Mouse (Mus musculus): ENCODE data around the gene Platr17. TPM values are rescaled to one million over a fixed set of nuclear protein-coding genes. Genes with fewer than 3 reads are reported as not detected.
A peak's percentile ranks its signal among the peaks of the same experiment; 100 is the strongest.

Gene Platr17
- polyA plus RNA-seq, 1 experiment from 2014 or later: 0.91 TPM

- H3K4me1 ChIP-seq (replicated peaks): peaks cover 50% of the 10 kb centered on the region
- H3K27ac ChIP-seq: no peak overlapping the region
- ATAC-seq (ENCODE audit: low read depth): no peak
- H3K4me2 ChIP-seq: no peak overlapping the region
- WGBS (ENCODE audit: insufficient replicate concordance): 87% methylated on average over 15 of the region's 15 CpGs
- no peak for DNase-seq
- H3K4me3 ChIP-seq (replicated peaks): no peak overlapping the region
- no peaks in the 10 kb centered on the region for H3K9me3 ChIP-seq (replicated peaks)
- H3K9ac ChIP-seq: no peak overlapping the region
- H3K27me3 ChIP-seq: no peaks in the 10 kb centered on the region
- peaks cover 49% of the 10 kb centered on the region for H3K36me3 ChIP-seq
Observed at GRCm38 (mm10) chr17:33932970-33933369, 28.0 kb downstream of the Platr17 start.

- H3K36me3 ChIP-seq: peaks cover 60% of the 10 kb centered on the region
- H3K9me3 ChIP-seq (replicated peaks): no peaks in the 10 kb centered on the region
- H3K4me3 ChIP-seq (replicated peaks): no peak overlapping the region
- peaks cover 49% of the 10 kb centered on the region for H3K4me1 ChIP-seq (replicated peaks)
- 82% methylated on average over 21 of the region's 21 CpGs for WGBS (ENCODE audit: insufficient replicate concordance)
- no peak overlapping the region for H3K27ac ChIP-seq
- H3K27me3 ChIP-seq: no peaks in the 10 kb centered on the region
- DNase-seq (no peak), ATAC-seq (ENCODE audit: low read depth) (no peak)
- H3K9ac ChIP-seq: no peak overlapping the region
- H3K4me2 ChIP-seq: no peak overlapping the region
Observed at GRCm38 (mm10) chr17:33935422-33936055, 30.6 kb downstream of the Platr17 start.

GRCm38 (mm10) chr17:33936993-33937392 is 32.1 kb downstream of the Platr17 start:
- H3K27ac ChIP-seq: no peak overlapping the region
- H3K4me1 ChIP-seq (replicated peaks): peaks cover 46% of the 10 kb centered on the region
- 85% methylated on average over 15 of the region's 15 CpGs for WGBS (ENCODE audit: insufficient replicate concordance)
- no peaks in the 10 kb centered on the region for H3K27me3 ChIP-seq
- no peak overlapping the region for H3K4me2 ChIP-seq
- H3K9me3 ChIP-seq (replicated peaks): no peaks in the 10 kb centered on the region
- DNase-seq (no peak), ATAC-seq (ENCODE audit: low read depth) (no peak)
- H3K4me3 ChIP-seq (replicated peaks): no peak overlapping the region
- H3K36me3 ChIP-seq: peaks cover 61% of the 10 kb centered on the region
- no peak overlapping the region for H3K9ac ChIP-seq

GRCm38 (mm10) chr17:33938783-33939182 is 33.8 kb downstream of the Platr17 start:
- 67% methylated on average over 11 of the region's 11 CpGs for WGBS (ENCODE audit: insufficient replicate concordance)
- Histone ChIP-seq H3K27me3 (no peaks in the 10 kb centered on the region), H3K9ac (peak overlapping the region; percentile 86), H3K4me2 (peak overlapping the region; percentile 84), H3K27ac (peak overlapping the region; percentile 70; the same call in 1 of the 2 replicates), H3K9me3 (replicated peaks) (no peaks in the 10 kb centered on the region), H3K36me3 (peaks cover 61% of the 10 kb centered on the region), H3K4me3 (replicated peaks) (peak overlapping the region; percentile 79), H3K4me1 (replicated peaks) (peaks cover 38% of the 10 kb centered on the region)
- no peak for DNase-seq
- no peak for ATAC-seq (ENCODE audit: low read depth)

- no peaks in the 10 kb centered on the region for H3K27me3 ChIP-seq
- H3K4me1 ChIP-seq (replicated peaks): peaks cover 36% of the 10 kb centered on the region
- H3K4me2 ChIP-seq: peak within 1 kb of the TSS; percentile 84
- peak within 1 kb of the TSS; percentile 79 for H3K4me3 ChIP-seq (replicated peaks)
- H3K36me3 ChIP-seq: peaks cover 66% of the 10 kb centered on the region
- under 1% methylated on average over 36 of the region's 36 CpGs for WGBS (ENCODE audit: insufficient replicate concordance)
- peak within 1 kb of the TSS; percentile 70 for H3K27ac ChIP-seq
- peak within 1 kb of the TSS; percentile 86 for H3K9ac ChIP-seq
- no peaks in the 10 kb centered on the region for H3K9me3 ChIP-seq (replicated peaks)
- ATAC-seq (ENCODE audit: low read depth) (peak; percentile 87), DNase-seq (peak; percentile 85)
Observed at GRCm38 (mm10) chr17:33940206-33940805, 35.4 kb downstream of the Platr17 start, which contains the start of the genes Pfdn6 and Wdr46. TSS of gene Pfdn6 (minus strand) at chr17:33940343. TSS of gene Wdr46 (plus strand) at chr17:33940660.

DNA sequence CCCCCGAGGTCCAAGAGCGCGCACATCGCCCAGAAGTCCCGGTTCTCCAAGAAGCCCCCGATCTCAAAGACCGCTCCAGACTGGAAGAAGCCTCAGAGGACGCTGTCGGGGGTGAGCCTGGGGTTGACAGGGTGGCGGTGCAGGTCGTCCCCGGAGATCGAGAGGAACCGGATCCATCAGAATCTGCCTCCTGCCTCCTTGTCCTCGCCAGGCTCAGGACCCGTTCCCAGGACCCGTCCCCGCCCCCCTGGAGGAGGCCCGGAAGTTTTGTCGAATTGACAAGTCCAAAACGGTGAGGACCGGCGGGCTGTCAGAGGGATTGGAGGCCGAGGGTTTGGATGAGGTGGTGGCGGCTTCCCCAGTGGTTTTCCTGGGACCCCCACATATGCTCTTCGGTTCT is 36.0 kb downstream of the Platr17 start:
- Histone ChIP-seq H3K27me3 (no peaks in the 10 kb centered on the region), H3K9ac (peak overlapping the region; percentile 86), H3K27ac (peak overlapping the region; percentile 16; the same call in 1 of the 2 replicates), H3K4me2 (peak overlapping the region; percentile 84), H3K36me3 (peaks cover 67% of the 10 kb centered on the region), H3K9me3 (replicated peaks) (no peaks in the 10 kb centered on the region), H3K4me1 (replicated peaks) (peaks cover 31% of the 10 kb centered on the region), H3K4me3 (replicated peaks) (peak overlapping the region; percentile 79)
- DNase-seq (no peak), ATAC-seq (ENCODE audit: low read depth) (peak; percentile 14; the same call in 1 of the 2 replicates)
- under 1% methylated on average over 26 of the region's 26 CpGs for WGBS (ENCODE audit: insufficient replicate concordance)

DNA sequence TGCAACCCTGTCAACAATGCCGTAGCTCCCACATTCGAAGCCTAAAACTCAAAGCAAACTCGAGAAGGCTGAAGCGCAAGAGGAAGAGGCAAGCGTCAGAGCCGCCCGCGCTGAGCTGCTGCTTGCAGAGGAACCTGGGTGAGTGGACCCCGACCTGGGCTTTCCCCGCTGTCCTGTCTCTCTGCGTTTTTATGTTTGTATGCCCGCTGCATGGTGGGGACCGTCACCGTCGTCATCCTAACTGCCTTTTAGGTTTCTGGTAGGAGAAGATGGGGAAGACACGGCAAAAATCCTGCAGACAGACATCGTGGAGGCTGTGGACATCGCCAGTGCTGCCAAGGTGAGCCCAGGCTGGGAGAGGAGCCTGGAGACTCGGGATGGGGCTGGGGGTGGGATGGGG is 36.4 kb downstream of the Platr17 start:
- Histone ChIP-seq H3K27me3 (no peaks in the 10 kb centered on the region), H3K4me1 (replicated peaks) (peaks cover 31% of the 10 kb centered on the region), H3K9me3 (replicated peaks) (no peaks in the 10 kb centered on the region), H3K9ac (peak overlapping the region; percentile 86), H3K4me3 (replicated peaks) (peak overlapping the region; percentile 79), H3K4me2 (peak overlapping the region; percentile 84), H3K36me3 (peaks cover 70% of the 10 kb centered on the region), H3K27ac (0 out of 2 replicates have a peak overlapping the region, but pooled peaks have one; percentile 16)
- WGBS (ENCODE audit: insufficient replicate concordance): 38% methylated on average over 19 of the region's 19 CpGs
- DNase-seq (no peak), ATAC-seq (ENCODE audit: low read depth) (no peak)

DNA sequence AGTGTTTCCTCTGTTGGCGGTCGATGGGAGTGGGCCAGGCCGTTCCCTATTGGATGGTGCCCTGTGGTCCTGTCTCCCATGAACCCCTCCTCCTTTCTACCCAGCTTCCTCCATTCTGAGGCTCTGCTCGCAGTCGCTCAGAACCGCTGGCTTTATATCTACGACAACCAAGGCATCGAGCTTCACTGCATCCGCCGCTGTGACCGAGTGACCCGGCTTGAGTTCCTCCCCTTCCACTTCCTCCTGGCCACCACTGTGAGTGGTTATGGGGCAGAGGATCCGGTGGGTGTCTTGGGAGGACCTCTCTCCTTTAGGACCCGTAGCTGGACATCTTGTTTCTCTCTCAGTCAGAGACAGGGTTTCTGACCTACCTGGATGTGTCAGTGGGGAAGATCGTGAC is 38.5 kb downstream of the Platr17 start:
- ATAC-seq (ENCODE audit: low read depth) (no peak), DNase-seq (no peak)
- Histone ChIP-seq H3K4me1 (replicated peaks) (peaks cover 38% of the 10 kb centered on the region), H3K9me3 (replicated peaks) (no peaks in the 10 kb centered on the region), H3K4me3 (replicated peaks) (no peak overlapping the region), H3K27ac (no peak overlapping the region), H3K9ac (no peak overlapping the region), H3K36me3 (peaks cover 67% of the 10 kb centered on the region), H3K4me2 (no peak overlapping the region), H3K27me3 (no peaks in the 10 kb centered on the region)
- 87% methylated on average over 15 of the region's 15 CpGs for WGBS (ENCODE audit: insufficient replicate concordance)

DNA sequence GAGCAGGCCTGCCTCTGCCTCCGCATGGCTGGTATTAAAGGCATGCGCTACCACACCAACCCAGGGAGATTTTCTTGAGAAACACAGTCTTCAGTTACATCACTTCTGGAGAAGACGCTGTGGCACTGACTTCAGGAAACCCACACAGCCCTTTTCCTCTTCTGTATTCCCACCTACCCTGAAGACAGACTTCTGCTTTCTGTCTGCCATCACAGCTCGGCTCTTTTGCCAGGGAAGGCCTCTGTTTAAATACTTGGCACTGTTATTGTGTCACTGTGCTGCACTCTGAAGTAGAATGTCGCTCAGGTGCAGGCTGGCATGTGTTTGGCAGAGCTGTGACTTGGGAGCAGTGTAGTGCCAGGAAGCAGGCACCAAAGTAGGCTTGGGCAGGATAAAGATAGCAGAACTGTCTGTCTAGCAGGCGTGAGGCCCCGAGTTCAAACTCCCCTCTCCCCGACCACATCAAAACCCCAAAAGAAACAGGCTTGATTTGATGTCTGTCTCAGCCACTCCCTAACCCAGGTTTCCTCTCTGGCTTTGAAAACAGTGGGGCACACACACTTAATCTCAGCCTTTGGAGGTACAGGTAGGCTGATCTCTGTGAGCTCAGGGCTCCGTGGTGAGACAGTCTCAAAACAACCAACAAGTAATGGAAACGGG is 42.6 kb downstream of the Platr17 start:
- no peaks in the 10 kb centered on the region for H3K27me3 ChIP-seq
- peaks cover 50% of the 10 kb centered on the region for H3K4me1 ChIP-seq (replicated peaks)
- H3K4me2 ChIP-seq: no peak overlapping the region
- DNase-seq: no peak
- 63% methylated on average over 10 of the region's 10 CpGs for WGBS (ENCODE audit: insufficient replicate concordance)
- no peaks in the 10 kb centered on the region for H3K9me3 ChIP-seq (replicated peaks)
- H3K36me3 ChIP-seq: peaks cover 84% of the 10 kb centered on the region
- no peak overlapping the region for H3K4me3 ChIP-seq (replicated peaks)
- peak overlapping the region; percentile 11; the same call in 1 of the 2 replicates for H3K27ac ChIP-seq
- no peak overlapping the region for H3K9ac ChIP-seq
- no peak for ATAC-seq (ENCODE audit: low read depth)

DNA sequence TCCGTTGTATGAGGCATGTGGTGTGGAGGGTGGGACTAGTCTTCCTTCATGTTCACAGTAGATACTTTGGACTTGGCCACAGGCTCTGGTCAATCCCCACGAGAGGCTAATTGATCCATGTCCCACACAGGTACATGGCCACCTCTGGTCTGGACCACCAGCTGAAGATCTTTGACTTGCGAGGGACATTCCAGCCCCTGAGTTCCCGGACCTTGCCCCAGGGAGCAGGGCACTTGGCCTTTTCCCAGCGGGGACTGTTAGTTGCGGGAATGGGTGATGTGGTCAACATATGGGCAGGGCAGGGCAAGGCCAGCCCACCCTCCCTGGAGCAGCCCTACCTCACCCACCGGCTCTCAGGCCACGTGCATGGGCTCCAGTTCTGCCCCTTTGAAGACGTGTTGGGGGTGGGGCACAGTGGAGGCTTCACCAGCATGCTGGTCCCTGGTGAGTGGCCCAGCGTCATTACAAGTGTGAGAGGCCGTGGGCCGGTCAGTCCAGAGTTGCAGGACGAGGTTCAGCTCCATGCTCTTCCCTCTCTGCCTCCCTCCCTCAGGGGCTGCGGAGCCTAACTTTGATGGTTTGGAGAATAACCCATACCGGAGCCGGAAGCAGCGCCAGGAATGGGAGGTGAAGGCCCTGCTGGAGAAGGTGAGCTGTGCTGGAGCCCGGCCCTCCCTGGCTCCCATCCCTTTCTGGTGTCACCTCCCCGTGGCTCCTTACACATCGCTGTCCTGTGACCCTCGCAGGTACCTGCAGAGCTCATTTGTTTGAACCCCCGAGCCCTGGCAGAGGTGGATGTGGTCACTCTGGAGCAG is 43.4 kb downstream of the Platr17 start:
- Histone ChIP-seq H3K36me3 (peaks cover 84% of the 10 kb centered on the region), H3K9me3 (replicated peaks) (no peaks in the 10 kb centered on the region), H3K4me3 (replicated peaks) (no peak overlapping the region), H3K9ac (no peak overlapping the region), H3K4me2 (no peak overlapping the region), H3K27ac (0 out of 2 replicates have a peak overlapping the region, but pooled peaks have one; percentile 11), H3K4me1 (replicated peaks) (peaks cover 57% of the 10 kb centered on the region), H3K27me3 (no peaks in the 10 kb centered on the region)
- DNase-seq (no peak), ATAC-seq (ENCODE audit: low read depth) (no peak)
- WGBS (ENCODE audit: insufficient replicate concordance): 83% methylated on average over 22 of the region's 22 CpGs

Measured in liver, embryonic 13.5 days (tissue).